Mouse (Mus musculus): ENCODE results near the gene Gm43517. TPM values are rescaled to one million over a fixed set of nuclear protein-coding genes. Genes with fewer than 3 reads are reported as not detected.

Gm43517 gene
- polyA plus RNA-seq, 1 experiment from 2014 or later = not detected

Other genes starting within 250 kb of the Gm43517 start
- 0.16 and 0.28 TPM in 2 replicates for gene Foxg1, start 2.5 kb upstream of the Gm43517 start, polyA plus RNA-seq (2014; fragmentation: Nextera tagmentation; extraction: Ambion mirVana)